Mouse (Mus musculus) thymus, postnatal 0 days (tissue): ENCODE data around the gene Prmt6. TPM values are rescaled to one million over a fixed set of nuclear protein-coding genes. Genes with fewer than 3 reads are reported as not detected.

Experiments used
- DNase-seq: peaks from one replicate; pipeline ENCODE4 v3.0.0-alpha.2; 2015; ENCODE audit warnings: low spot score
- polyA plus RNA-seq: library from polyadenylated mRNA; unstranded; fragments of >200 nt; fragmentation: Nextera tagmentation; extraction: Ambion mirVana; gene quantifications from 2 replicates; pipeline ENCODE4 v1.2.1, GENCODE M21; 2015

Gene Prmt6
- 19.7 and 20.9 TPM in 2 replicates for polyA plus RNA-seq

DNA sequence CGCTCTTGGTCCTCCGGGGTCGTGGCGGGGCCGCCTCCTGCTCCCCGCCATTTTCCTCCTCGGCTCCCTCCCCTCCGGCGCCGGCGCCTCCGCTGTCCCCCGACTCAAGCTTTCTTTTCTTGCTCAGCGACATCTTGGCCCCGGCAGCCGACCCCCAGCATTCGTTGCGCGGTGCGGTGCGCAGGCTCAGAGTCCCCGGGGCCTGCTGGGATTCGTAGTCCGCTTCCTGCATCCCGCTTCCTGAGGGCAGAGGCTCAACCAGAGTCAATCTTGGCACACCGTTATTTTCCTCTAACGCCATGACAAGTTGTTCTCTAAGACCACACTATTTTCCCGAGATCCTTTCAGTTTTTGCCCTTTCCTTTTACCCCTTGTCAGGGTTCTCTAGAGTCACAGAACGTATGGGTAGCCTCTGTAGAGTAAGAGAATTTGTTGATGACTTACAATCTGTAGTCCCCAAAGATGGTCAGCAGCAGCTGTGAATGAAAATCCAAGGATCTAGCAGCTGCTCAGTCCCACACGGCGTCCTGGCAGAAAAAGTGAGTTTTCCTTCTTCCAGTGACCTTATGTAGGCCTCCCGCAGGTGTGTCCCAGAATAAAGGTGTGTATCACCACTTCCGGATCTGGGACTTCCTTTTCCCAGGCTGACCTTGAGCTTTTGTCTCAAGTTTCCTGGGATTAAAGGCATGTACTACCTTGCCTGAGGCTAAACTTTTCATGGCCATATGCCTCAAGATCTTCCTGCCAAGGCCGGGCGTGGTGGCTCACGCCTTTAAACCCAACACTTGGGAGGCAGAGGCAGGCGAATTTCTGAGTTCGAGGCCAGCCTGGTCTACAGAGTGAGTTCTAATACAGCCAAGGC is at the start of gene Prmt6:
Gene Prmt6 (minus strand): TSS at position 160 of the 862 bp plus-strand sequence.
- DNase-seq: peak; percentile 91

DNA sequence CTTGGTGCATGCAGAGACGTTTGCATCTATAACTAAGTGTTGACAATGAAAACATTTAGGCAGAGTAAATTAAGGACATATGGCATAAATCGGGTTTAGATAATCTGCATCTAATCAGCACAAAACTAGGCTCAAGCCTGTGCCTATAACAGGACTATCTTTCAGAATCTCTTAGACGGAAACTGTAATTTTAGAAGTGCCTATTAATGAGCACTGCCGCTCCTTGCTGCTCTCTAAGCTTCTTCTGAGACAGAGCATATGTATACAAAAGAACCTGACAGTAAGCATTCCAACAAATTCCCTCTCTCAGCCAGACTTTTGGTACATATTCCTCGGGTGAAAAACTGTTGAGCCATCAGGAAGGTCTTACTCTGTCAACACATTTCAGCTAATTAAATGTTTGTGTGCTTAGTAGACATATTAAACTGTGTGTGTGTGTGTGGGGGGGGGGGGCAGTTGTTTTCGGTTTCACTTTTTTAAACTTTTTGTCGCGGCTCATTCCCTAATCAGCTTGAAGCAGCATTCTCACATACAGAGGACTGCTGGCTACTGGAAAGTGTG is 39.8 kb upstream of the Prmt6 start:
- DNase-seq: no peak

DNA sequence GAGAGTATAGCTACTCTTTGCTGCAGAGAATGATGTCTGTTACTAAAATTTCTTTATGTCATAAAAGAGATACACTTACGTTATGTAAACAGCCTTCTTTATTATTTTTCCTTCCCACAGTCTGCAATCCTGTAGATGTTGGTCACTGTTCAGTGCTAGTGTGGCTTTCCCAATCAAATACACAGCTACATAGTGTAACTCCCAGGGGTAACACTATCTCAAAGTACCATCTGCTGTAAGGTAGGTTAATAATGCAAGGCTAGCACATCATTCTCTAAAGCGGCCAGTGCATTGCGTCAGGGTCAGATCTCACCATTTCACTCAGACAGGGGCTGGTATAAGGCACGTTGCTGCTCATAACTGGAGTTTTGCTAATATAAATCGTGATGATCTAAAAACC is 31.9 kb upstream of the Prmt6 start:
- no peak for DNase-seq

DNA sequence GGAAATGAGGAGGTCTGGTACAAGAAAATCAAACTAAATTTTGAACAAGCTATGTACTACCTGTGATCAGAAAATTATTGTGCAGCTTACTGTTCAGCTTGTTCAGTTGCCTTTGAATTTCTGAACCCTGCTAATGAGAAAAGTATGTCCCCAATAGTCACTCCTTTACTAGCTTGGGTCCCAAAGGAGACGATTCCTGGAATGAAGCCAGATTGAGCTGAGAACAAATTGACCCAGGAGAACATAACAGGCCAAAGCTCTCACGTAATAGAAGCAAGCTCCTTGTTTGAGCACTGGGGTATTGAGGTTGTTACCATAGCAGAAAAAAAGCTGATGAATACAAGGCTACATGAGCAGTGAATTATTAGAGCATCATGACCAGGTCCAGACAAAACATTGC is 17.0 kb upstream of the Prmt6 start:
- DNase-seq: no peak

DNA sequence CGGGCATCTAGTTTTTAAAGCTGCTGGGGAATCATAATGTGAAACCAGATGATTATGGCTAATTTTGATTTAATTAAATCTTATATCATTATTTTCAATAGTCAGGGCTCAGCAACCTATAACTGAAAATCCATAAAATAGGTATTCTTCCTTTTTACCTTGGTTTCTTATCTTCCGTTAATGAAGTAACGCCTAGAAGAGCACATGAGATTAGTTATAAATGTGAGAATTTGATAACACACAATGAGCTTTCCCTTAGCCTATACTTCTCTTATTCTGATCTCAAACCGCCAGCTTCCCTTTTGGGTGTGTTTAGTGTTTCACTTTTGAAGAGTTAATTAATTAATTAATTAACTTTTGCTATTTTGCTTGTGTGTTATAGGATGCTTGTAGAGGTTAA is 2.3 kb upstream of the Prmt6 start:
- no peak for DNase-seq

DNA sequence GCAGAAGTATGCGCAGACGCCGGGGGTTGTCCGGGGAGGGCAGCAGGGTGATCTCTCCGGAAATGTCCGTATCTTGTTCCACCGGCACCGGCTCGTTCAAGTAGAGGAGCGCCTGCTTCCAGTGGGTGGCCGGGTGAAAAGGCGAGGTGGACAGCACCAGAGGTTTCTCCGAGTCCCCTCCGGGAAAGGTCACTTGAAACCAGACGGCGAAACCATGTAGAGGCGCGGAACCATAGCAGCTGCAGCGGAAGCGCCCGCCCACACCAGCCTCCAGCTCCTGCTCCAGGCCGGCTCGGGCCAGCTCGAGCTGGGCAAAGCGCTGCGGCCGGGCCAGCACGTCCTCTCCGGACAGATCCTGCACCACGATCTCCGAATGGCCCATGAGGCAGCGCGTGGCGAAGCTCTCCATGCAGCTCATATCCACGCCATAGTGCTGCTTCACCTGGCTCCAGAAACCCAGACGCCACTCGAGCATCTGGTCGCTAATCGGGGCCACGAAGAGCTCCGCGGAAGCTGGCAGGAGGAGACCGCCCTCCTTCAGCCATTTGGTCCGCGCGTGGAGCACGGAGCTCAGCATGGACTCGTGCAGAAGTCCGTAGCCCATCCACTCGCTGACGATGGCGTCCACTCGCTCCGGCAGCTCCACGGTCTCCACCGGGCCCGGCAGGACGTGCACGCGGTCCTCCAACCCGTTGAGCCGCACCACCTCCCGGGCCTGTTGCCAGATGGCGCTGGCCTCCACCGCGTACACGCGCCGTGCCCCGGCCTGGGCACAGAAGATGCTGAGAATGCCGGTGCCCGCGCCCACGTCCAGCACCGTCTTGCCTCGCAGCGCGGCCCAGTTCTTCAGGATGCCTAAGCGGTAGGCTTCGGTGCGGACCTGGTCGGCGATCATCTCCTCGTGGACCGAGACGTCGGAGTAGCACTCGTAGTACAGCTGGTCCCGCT is 633 bp downstream of the Prmt6 start:
- DNase-seq: peak; percentile 43

DNA sequence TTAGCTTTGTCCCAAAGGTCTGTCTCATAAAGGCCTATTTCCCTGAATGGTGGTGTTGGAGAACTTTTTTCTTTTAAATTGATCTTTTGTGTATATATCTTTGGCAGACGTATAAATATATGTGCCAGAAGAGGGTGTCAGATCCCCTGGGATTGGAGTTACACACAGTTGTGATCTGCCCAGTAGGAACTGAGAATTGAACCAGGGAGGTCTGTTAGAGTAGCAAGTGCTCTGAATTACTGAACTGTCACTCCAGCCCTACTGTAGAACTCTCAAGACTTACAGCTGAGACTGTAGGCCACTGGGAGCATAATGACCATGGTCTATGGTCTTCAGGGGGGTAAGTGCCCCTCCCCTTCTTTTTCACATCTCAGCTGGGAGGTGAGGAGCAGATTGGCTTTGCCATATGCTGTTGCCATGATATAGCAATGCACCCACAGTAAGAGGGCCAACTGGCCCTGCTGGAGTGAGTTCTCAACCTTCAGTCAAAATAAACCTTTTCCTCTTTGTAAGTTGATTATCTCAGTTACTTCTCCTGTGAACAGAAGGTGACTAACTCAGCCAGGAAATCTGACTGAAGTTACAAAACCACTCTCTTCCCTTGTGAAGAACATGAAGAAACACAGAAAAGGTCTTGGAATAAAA is 13.9 kb downstream of the Prmt6 start:
- DNase-seq: no peak

Other genes with a start within 250 kb of the Prmt6 start
- gene Ntng1, start 107.0 kb downstream of the Prmt6 start, polyA plus RNA-seq: 0.14 and 0.20 TPM in 2 replicates